In the genomic region with DNA sequence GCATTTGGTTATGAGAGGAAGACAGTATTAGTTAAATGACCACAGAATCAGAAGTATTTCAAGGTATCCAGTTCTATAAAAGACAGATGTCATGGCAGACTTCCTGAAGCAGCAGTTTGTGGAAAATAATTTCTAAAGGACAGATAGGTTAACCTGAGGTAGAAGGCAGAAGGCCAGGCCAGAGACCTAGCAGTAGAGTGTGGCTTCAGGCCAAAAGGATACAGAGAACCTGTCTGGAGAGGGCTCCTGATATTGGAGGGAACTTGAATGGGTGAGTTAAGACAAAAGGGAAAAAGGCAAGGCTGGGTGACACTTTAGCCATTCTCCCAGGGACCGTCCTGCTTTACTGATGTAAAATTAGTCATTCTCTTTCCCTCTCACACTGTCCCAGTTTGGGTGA, we compare ENCODE assay signal across 18 mouse cellular contexts.
A peak's percentile ranks its signal among the peaks of the same experiment; 100 is the strongest.
DNase-seq lines count a peak whose midpoint lies in the region; ATAC-seq and TF ChIP-seq lines count a peak whose summit lies in the region.
"Had no signal": no experiment of that assay in that cellular context is flagged by ENCODE, and none has a peak within 500 bp of the region (broad histone marks: within the 10 kb centered on the region; RNA-seq: fewer than 3 reads in every experiment).

No protein-coding gene starts in this region.

- no peak for TF ChIP-seq CTCF in Patski (IDR thresholded peaks at IDR 0.05)

- peak; percentile 39 to 46 for DNase-seq in cerebellum, adult 18-20 months
- no peak for DNase-seq in cerebellum, adult 11 months
- DNase-seq in cerebellum, postnatal 10 days, result peak; percentile 50 to 60
- DNase-seq in cerebellum, adult 8-10 months, result no peak
- DNase-seq in Patski (ENCODE audit: low read depth, low spot score), result no peak
- peak; percentile 58 for DNase-seq in brain, adult 2 months (ENCODE audit: low read depth, low spot score)
- DNase-seq in right cerebral cortex, postnatal 25 days, result no peak
- no peak for DNase-seq in spleen, postnatal 14 days (ENCODE audit: low spot score in 2 of 2)
- DNase-seq: adrenal gland, adult 8-10 months; adrenal gland, postnatal 14 days; adrenal gland, postnatal 36 days; embryo, embryonic 11 days; forebrain, postnatal 0 days had no signal

- CTCF ChIA-PET in Patski (lab: Charles Lee), result interaction anchor here (0.8 to 4.3 kb wide), 3 partner anchors 9 to 53 kb away, joined by 3 to 26 read pairs (median 3); no protein-coding TSS in a partner anchor

- in situ Hi-C loops in Patski (cut with MboI; ENCODE audit: low pct_unique_long_range_greater_than_20kb), result no loop called here

- ATAC-seq in Patski, result peak; percentile 39
- ATAC-seq: activated CD4-positive, CD25-positive, alpha-beta regulatory T cell, adult 4 months; forebrain, embryonic 13.5 days; forebrain, embryonic 15.5 days; forebrain, postnatal 0 days had no signal

- POLR2A ChIA-PET in Patski (lab: Charles Lee), result interaction anchor here (0.9 to 1.0 kb wide), 2 partner anchors 9 to 117 kb away, joined by 3 read pairs; no protein-coding TSS in a partner anchor

- no peaks in the 10 kb centered on the region for H3K27me3 ChIP-seq in Patski
- H3K27me3 ChIP-seq: embryonic facial prominence, embryonic 13.5 days; embryonic facial prominence, embryonic 15.5 days; forebrain, embryonic 13.5 days; forebrain, embryonic 15.5 days had no signal

Comparison
In these comparisons a context has a peak if more than half of its experiments do, and no peak if none do; other contexts are left out.
1. DNase-seq: peak in cerebellum, adult 18-20 months (2 of 2), cerebellum, postnatal 10 days (2 of 2) and brain, adult 2 months (single experiment); none in cerebellum, adult 11 months (single experiment), cerebellum, adult 8-10 months (single experiment), Patski (single experiment), right cerebral cortex, postnatal 25 days (single experiment) and spleen, postnatal 14 days (0 of 2).